Mouse (Mus musculus): Measurements from ENCODE around the gene Gm19345.

DNA sequence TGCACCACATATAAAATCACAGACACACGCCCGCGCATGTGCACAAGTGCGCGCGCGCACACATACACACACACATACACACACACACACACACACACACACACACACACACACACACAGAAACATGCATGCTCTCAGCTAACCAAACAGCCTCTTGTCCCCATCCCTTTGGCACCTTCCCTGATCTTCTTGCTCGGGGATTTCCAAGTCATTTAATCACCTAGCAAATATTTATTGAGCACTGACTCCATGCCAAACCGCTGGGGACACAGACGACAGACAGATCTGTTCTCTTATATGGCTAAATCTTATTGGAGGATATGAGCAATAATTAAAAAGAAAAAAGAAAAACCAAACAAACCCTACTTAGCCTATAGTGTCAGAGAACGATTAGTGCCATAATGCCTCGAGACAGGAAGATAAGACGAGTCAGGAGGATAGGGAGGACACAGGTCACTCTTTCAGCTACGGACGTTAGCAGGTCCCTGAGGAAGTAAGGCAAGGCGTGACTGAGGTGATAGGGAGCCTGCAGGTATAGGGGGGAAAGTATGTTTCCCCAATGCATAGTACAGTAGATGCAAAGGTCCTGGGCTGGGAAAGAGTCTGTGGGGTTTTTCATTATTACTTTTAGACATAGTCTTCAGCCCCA, 16.1 kb downstream of the Gm19345 start:
- TF ChIP-seq MYOG (IDR thresholded peaks at IDR 0.05; ENCODE audit: control insufficient read depth, extremely low read depth, insufficient read length) (no peak), CTCF (IDR thresholded peaks at IDR 0.05; ENCODE audit: control insufficient read depth, insufficient read depth, insufficient read length) (no peak)
